Mouse (Mus musculus) embryonic facial prominence, embryonic 14.5 days (tissue): Measurements from ENCODE around the gene Myh7. TPM values are rescaled to one million over a fixed set of nuclear protein-coding genes. Genes with fewer than 3 reads are reported as not detected.
"Not testable (repeated sequence)": the region's sequence is repeated elsewhere in the genome, so short reads cannot be mapped to it uniquely, and the experiment has no call there.

Experiments used
- ATAC-seq: fragments of 200-750 bp; cut with Nextera tagmentation; 2 replicates; pipeline ENCODE4 v1.8.0; 2017; ENCODE audit warnings: low read depth, moderate number of reproducible peaks, moderate TSS enrichment
- DNase-seq: peaks from one replicate; pipeline ENCODE4 v3.0.0-alpha.2; 2015; ENCODE audit warnings: low spot score
- H3K27ac ChIP-seq: fragments of 300-500 bp; sonication (generic); replicated peaks from 2 replicates; pipeline ENCODE4 v1.5.1; 2014; ENCODE audit warnings: low read depth, mild to moderate bottlenecking, low read length, moderate library complexity
- H3K27me3 ChIP-seq: fragments of 300-500 bp; sonication (generic); replicated peaks from 2 replicates; pipeline ENCODE4 v1.6.1; 2014; ENCODE audit warnings: low read length; ENCODE audit not compliant: control insufficient read depth, insufficient read depth
- H3K36me3 ChIP-seq: fragments of 300-500 bp; sonication (generic); 2 replicates; pipeline ENCODE4 v1.6.1; 2014; ENCODE audit warnings: low read length, mixed read lengths; ENCODE audit not compliant: control insufficient read depth, insufficient read depth
- H3K4me1 ChIP-seq: fragments of 300-500 bp; sonication (generic); 2 replicates; pipeline ENCODE4 v1.6.1; 2014; ENCODE audit warnings: antibody characterized with exemption, low read length; ENCODE audit not compliant: control insufficient read depth, insufficient read depth
- H3K4me2 ChIP-seq: fragments of 300-500 bp; sonication (generic); 2 replicates; pipeline ENCODE4 v1.6.1; 2014; ENCODE audit warnings: low read depth, mild to moderate bottlenecking, low read length, moderate library complexity, mixed read lengths
- H3K4me3 ChIP-seq: fragments of 300-500 bp; sonication (generic); 2 replicates; pipeline ENCODE4 v1.5.1; 2014; ENCODE audit warnings: low read depth, mild to moderate bottlenecking, low read length
- H3K9ac ChIP-seq: fragments of 300-500 bp; sonication (generic); 2 replicates; pipeline ENCODE4 v1.6.1; 2014; ENCODE audit warnings: low read depth, mild to moderate bottlenecking, low read length, moderate library complexity, mixed read lengths
- H3K9me3 ChIP-seq: fragments of 300-500 bp; sonication (generic); 2 replicates; pipeline ENCODE4 v1.6.1; 2016; ENCODE audit warnings: low read length; ENCODE audit not compliant: control insufficient read depth
- WGBS: fragments of 180-500 bp; shearing (Covaris S2); extraction: QIAGEN DNeasy Blood & Tissue Kit; methylation state at CpG from one replicate; pipeline ENCODE4 v1.1.7; 2014; 5-methylcytosine and 5-hydroxymethylcytosine counted together
- polyA plus RNA-seq: library from polyadenylated mRNA; unstranded; fragments of >200 nt; fragmentation: Nextera tagmentation; extraction: Ambion mirVana; gene quantifications from 2 replicates; pipeline ENCODE4 v1.2.1, GENCODE M21; 2014

Gene Myh7
- polyA plus RNA-seq, 1 experiment from 2014 or later = 103 TPM

DNA sequence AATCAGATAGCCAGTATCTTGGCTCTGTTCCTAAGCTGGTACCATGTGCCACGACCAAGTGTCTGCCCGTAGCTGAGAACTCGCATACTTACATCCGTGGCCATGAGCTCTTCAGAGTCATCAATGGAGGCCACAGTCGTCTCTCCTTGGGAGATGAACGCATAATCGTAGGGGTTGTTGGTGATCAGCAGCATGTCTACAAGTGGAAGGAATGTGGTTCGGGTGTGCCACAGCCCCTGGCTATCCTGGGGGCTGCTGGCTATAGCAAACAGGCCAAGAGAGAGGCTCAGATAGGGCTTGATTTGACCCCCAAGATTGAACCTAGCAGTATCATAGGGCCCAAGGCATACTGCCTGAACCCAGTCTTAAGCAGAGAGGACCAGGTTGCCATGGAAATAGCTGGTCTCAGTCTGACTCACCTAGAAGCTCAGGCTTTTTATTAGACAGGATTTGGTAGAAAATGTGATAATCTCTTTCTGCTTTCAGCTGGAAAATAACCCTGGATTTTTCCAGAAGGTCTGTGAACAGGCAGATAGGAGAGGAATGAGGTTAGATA, 4.5 kb downstream of the Myh7 start:
- DNase-seq (no peak), ATAC-seq (no peak)
- Histone ChIP-seq H3K9ac (no peak overlapping the region), H3K36me3 (no peaks in the 10 kb centered on the region), H3K9me3 (no peaks in the 10 kb centered on the region), H3K4me1 (peaks cover 6% of the 10 kb centered on the region; the same call in 1 of the 2 replicates), H3K27ac (no peak overlapping the region), H3K4me3 (no peak overlapping the region), H3K27me3 (no peaks in the 10 kb centered on the region), H3K4me2 (no peak overlapping the region)
- WGBS = 81% methylated on average over 8 of the region's 8 CpGs

- DNase-seq (no peak), ATAC-seq (no peak)
- no peak overlapping the region for H3K4me3 ChIP-seq
These were observed 5.5 kb downstream of the Myh7 start for GRCm38 (mm10) chr14:54988882-54989281.

GRCm38 (mm10) chr14:54988350-54988874, 6.0 kb downstream of the Myh7 start:
- H3K36me3 ChIP-seq, H3K4me2 ChIP-seq, ATAC-seq, H3K9me3 ChIP-seq, H3K4me1 ChIP-seq, H3K4me3 ChIP-seq, DNase-seq, H3K27me3 ChIP-seq, H3K9ac ChIP-seq, H3K27ac ChIP-seq: not testable (repeated sequence)
- WGBS = 94% methylated on average over 8 of the region's 9 CpGs

More at GRCm38 (mm10) chr14:54988882-54989281, 5.5 kb downstream of the Myh7 start:
- Histone ChIP-seq H3K36me3 (no peaks in the 10 kb centered on the region), H3K9me3 (no peaks in the 10 kb centered on the region), H3K27ac (no peak overlapping the region), H3K27me3 (no peaks in the 10 kb centered on the region), H3K4me2 (no peak overlapping the region), H3K9ac (no peak overlapping the region), H3K4me1 (no peaks in the 10 kb centered on the region)
- 86% methylated on average over 13 of the region's 13 CpGs for WGBS

DNA sequence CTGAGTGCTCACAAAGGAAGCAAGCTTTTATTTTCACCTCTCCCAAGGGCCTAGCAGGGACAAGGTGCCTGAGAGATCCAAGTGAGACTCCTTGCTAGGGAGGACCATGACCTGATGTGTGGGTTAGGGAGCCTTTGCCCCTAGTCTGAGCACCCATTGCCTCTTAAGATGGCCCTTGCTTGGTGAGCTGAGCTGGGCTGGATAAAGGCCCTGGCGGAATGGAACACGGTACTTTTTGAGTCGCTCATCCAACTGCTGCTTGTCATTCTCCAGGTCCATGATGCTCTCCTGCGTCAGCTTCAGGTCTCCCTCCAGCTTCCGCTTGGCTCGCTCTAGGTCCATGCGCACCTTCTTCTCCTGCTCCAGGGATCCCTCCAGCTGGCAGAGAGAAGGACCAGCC, 12.5 kb downstream of the Myh7 start:
- ATAC-seq (no peak), DNase-seq (no peak)
- Histone ChIP-seq H3K9me3 (no peaks in the 10 kb centered on the region), H3K4me3 (no peak overlapping the region), H3K4me1 (no peaks in the 10 kb centered on the region), H3K36me3 (no peaks in the 10 kb centered on the region), H3K4me2 (no peak overlapping the region), H3K27ac (no peak overlapping the region), H3K27me3 (no peaks in the 10 kb centered on the region), H3K9ac (no peak overlapping the region)
- WGBS = 89% methylated on average over 7 of the region's 7 CpGs

- Histone ChIP-seq H3K4me3 (no peak overlapping the region), H3K9me3 (no peaks in the 10 kb centered on the region), H3K4me2 (no peak overlapping the region), H3K27ac (no peak overlapping the region), H3K4me1 (no peaks in the 10 kb centered on the region), H3K36me3 (no peaks in the 10 kb centered on the region), H3K27me3 (no peaks in the 10 kb centered on the region), H3K9ac (no peak overlapping the region)
- ATAC-seq (no peak), DNase-seq (no peak)
- WGBS = 89% methylated on average over 8 of the region's 8 CpGs
These were observed 15.8 kb downstream of the Myh7 start for GRCm38 (mm10) chr14:54978664-54979063.

DNA sequence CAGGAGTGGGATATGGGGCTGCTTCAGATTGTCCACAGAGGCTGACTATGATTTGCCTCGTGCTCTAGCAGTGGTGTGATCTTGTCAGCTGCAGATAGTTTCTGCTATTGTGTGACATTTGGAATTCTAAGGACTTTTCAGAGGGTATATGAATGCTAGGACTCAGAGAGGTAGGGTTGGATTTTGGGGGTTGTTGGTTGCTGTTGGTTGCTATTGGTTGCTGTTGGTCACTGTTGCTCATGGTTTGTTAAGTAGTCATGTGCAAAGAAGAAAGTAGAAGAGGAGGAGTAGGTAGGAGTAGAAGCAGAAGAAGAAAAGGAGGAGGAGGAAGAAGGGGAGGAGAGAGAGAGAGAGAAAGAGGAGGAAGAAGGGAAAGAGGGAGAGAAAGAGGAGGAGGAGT, 17.8 kb downstream of the Myh7 start, which contains the start of gene Gm17428:
TSS of gene Gm17428 (plus strand) at position 301 of the 400 bp plus-strand sequence.
- Histone ChIP-seq H3K4me2 (no peak within 1 kb of the TSS), H3K4me3 (no peak within 1 kb of the TSS), H3K36me3 (no peaks in the 10 kb centered on the region), H3K27me3 (no peaks in the 10 kb centered on the region), H3K9ac (no peak within 1 kb of the TSS), H3K9me3 (no peaks in the 10 kb centered on the region), H3K4me1 (no peaks in the 10 kb centered on the region), H3K27ac (no peak within 1 kb of the TSS)
- 77% methylated on average over 1 of the region's 1 CpGs for WGBS
- ATAC-seq = no peak
- no peak for DNase-seq

DNA sequence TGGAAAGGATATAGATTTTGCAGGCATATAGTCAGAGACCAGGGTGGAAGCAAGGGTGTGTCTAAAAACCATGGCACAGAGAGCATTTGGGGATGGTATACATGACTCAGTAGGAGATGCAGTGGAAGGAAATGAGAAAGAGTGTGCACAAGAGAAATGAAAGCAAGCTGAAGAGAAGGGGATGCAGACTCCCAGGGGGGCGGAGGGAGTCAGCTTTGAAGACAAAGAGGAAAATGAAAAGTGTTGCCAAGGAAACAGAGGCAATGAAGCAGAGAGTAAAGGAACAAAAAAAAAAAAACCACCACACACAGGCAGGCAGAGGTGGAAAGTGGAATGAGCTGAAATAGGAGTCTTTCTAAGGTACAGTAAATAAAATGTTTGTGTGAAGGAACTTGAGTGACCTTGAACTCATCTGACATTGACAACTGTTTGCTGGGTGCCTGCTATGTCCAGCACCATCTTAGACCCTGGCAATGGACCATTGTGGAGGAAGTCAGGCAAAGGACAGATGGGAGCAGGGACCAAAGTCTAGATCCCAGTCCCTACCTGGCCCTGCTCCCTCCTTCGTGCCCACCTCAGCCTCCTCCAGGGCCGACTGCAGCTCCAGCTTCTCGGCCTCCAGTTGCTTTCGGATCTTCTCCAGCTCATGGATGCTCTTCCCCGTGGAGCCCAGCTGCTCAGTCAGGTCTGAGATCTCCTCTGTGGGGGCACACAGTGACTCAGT, 20.2 kb downstream of the Myh7 start:
- no peak overlapping the region for H3K4me3 ChIP-seq
- ATAC-seq (no peak), DNase-seq (no peak)
- H3K27ac ChIP-seq = no peak overlapping the region
- H3K36me3 ChIP-seq = no peaks in the 10 kb centered on the region
- H3K9me3 ChIP-seq = no peaks in the 10 kb centered on the region
- no peaks in the 10 kb centered on the region for H3K27me3 ChIP-seq
- no peak overlapping the region for H3K9ac ChIP-seq
- no peak overlapping the region for H3K4me2 ChIP-seq
- H3K4me1 ChIP-seq = no peaks in the 10 kb centered on the region
- WGBS = 78% methylated on average over 5 of the region's 6 CpGs

DNA sequence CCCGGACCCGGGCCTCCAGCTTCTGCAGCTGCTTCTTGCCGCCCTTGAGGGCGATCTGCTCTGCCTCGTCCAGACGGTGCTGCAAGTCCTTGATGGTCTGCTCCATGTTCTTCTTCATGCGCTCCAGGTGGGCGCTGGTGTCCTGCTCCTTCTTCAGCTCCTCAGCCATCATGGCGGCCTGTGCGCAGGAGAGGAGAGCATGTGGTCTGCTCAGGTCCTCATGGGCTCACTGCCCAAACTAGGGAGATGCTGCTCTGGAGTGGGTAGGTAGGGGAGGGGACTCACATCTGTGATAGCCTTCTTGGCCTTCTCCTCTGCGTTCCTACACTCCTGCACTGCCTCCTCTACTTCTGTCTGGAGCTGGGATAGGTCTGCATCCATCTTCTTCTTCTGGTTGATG, 21.6 kb downstream of the Myh7 start:
- H3K4me1 ChIP-seq, H3K27ac ChIP-seq, H3K4me3 ChIP-seq, H3K9ac ChIP-seq, H3K9me3 ChIP-seq, H3K36me3 ChIP-seq, ATAC-seq, H3K27me3 ChIP-seq, DNase-seq, H3K4me2 ChIP-seq: not testable (repeated sequence)
- WGBS = 87% methylated on average over 6 of the region's 11 CpGs

DNA sequence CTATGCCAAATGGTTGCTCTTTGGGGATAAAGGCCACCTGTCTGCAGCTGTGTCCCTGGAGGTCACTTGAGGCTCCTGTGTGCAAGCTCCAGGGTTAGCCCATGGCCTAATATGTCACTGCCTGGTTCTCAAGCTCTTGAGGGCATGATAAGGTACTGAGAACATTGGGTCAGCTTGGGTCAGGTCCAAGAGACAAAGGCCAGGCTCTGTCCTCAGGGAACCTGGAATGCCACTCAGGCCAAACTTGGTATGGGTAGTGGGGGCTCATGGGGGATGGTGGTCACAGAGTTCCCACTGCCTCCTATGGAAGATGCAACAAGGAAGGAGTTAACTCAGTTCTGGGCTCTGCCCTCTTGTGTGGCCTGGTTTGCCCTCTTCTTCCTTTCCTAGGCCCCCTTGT, 26.1 kb downstream of the Myh7 start:
- H3K9ac ChIP-seq = no peak overlapping the region
- no peak overlapping the region for H3K27ac ChIP-seq
- no peaks in the 10 kb centered on the region for H3K4me1 ChIP-seq
- H3K36me3 ChIP-seq = no peaks in the 10 kb centered on the region
- no peak overlapping the region for H3K4me2 ChIP-seq
- ATAC-seq = no peak
- H3K9me3 ChIP-seq = no peaks in the 10 kb centered on the region
- H3K27me3 ChIP-seq = no peaks in the 10 kb centered on the region
- no peak overlapping the region for H3K4me3 ChIP-seq
- DNase-seq = no peak
